Mouse (Mus musculus): ENCODE data around the gene Oat.

Oat gene

DNA sequence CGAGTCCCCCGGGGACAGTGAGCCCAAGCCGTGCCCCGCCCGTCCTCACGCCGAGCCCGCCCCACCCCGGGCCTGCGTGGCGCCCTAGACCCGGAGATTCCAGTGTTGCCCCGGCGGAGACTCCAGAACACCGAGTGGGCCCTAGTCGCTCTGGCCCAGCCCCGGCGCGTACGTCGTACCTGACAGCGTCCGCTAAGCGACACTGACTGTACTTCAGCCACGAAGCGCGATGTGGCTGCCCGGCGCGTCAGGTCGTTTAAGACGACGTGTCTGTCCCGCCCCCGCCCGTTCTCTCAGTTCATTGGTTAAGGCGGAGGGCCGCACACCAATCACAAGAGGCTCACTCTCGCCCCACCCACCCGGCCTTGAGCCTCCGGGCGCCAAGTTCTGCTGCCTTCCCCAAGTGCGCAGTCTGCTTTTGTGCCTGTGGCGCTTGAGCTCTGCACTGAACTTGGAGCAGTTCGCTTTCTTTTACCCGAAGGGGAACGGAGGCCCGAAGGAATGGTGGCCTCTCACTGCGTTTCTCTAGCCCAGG, at the start of gene Oat:
Gene Oat (minus strand): TSS at position 283 of the 535 bp plus-strand sequence.
- DNase-seq (ENCODE audit: low spot score in 2 of 2), result peak; percentile 95 to 96

GRCm38 (mm10) chr7:132624161-132624560, 48.0 kb upstream of the Oat start:
- DNase-seq (ENCODE audit: low spot score in 2 of 2), result no peak

DNA sequence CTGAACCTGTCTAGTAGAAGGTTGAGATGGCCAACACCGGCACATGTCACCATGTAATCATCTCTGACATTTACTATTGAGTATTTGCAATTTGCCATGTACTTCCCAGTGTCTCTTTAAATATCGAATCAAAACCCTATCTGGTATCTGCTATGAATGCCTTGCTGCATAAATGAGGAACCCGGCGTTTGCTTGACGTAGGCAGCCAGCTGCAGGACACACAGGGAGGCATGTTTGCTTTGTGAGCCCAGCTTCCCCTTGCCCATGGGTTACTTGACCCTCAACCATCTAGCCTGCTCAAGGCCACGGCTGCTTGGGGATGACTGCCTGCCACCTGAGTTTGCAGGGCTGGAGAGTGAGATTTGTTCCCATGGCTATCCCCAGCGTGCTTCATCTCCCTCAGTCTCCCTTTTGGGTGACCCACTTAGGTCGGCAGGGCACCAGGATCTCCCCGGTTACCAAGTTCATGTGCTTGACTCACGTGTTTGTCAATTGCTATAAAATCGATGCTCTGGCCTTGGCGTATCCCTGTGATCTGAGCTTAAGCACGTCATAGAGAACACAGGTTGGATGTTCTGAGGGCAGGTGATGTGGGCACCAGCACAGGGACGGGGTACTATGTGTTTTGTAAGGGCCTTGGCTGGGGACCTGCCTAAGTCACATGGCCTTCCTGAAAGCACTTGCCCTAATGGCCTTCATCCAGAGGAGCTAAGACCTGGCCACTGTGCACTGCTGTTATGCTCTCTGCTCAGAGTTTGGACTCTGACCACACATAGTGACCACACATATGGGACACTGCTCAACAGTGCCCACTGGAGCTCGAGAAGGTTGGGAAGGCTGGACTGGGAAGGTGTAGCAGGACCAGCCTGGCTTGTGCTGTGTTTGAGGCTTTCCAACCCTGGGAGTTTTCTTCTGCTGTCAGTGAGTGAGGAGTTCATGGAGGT, 44.0 kb upstream of the Oat start:
- DNase-seq (ENCODE audit: low spot score in 2 of 2), result no peak

GRCm38 (mm10) chr7:132619549-132619948, 43.4 kb upstream of the Oat start:
- DNase-seq (ENCODE audit: low spot score in 2 of 2), result no peak

- no peak for DNase-seq (ENCODE audit: low spot score in 2 of 2)
These were observed 40.9 kb upstream of the Oat start for GRCm38 (mm10) chr7:132617021-132617564.

DNA sequence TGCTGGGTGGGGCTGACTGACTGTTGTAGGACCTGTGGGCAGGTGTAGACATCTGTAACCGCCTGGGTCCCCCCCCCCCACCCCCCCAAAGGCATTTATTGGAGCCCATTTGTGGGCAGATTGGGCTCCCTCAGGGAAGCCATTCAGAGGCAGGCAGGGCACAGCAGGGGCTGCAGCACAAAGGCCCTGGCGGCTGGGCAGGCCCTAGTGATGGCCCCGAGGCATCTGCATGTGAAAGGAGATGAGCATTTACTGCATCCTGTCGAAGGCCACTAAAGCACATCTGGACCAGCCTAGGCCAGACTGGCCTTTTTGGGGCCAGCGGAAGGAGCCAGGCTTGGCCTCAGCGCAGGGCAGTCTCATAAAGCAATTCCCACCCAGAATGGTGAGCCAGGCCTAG, 40.2 kb upstream of the Oat start:
- no peak for DNase-seq (ENCODE audit: low spot score in 2 of 2)

DNA sequence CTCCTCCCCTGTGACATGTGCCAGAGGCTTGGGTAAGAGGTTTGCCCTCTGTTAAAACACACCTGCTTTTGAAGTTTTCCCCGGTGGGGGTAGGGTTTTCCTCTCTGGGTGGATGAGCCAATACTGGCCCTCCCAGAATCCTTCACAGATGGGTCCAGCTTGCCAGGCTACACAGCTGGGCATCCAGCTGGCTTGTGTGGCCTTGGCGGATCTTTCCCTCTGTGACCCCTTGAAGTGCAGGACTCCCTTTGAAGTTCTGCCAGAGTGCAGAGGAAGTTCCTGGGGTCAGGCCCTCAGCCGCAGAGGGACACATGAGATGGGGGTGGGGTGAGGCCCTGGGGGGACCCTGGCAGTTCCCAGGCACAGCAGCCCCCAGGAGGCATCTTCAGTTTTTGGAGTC, 39.1 kb upstream of the Oat start:
- no peak for DNase-seq (ENCODE audit: low spot score in 2 of 2)

- DNase-seq (ENCODE audit: low spot score in 2 of 2), result no peak
These were observed 35.3 kb upstream of the Oat start for GRCm38 (mm10) chr7:132611530-132611929.

- DNase-seq (ENCODE audit: low spot score in 2 of 2), result peak; percentile 76 to 86
These were observed 34.5 kb upstream of the Oat start, which contains the start of gene Lhpp for GRCm38 (mm10) chr7:132610468-132611318. Gene Lhpp, plus strand, starts transcription at chr7:132610638.

- DNase-seq (ENCODE audit: low spot score in 2 of 2), result no peak
These were observed 32.3 kb upstream of the Oat start for GRCm38 (mm10) chr7:132608316-132609020.

GRCm38 (mm10) chr7:132605689-132606088, 29.5 kb upstream of the Oat start:
- no peak for DNase-seq (ENCODE audit: low spot score in 2 of 2)

GRCm38 (mm10) chr7:132604720-132605119, 28.5 kb upstream of the Oat start:
- no peak for DNase-seq (ENCODE audit: low spot score in 2 of 2)

DNA sequence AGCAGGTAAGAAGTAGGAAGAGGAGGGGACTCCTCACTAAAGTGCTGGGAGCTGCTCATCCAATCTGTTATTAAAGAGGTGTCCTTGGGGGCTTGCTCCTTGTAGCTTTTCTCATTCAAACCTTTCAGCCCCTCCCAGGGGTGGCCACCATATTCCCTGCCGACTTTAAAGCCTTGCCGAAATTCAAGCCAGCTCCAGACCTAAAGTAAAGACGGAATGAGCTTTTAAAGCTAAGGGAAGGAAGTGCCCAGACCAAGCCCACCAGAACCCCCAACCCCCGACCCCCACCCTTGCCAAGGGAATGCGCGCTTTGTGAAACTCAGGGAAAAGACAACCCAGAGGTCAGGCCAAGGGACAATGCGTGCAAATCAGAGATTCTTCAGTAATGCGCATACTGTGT, 24.7 kb upstream of the Oat start:
- DNase-seq (ENCODE audit: low spot score in 2 of 2), result no peak

GRCm38 (mm10) chr7:132600026-132600425, 23.8 kb upstream of the Oat start:
- DNase-seq (ENCODE audit: low spot score in 2 of 2), result no peak

GRCm38 (mm10) chr7:132599071-132599975, 23.1 kb upstream of the Oat start, which contains the start of gene Nkx1-2:
Gene Nkx1-2, minus strand, starts transcription at chr7:132599637.
- DNase-seq (ENCODE audit: low spot score in 2 of 2), result no peak

- peak in 1 of 2 experiments; percentile 20 for DNase-seq (ENCODE audit: low spot score in 2 of 2)
These were observed 21.2 kb upstream of the Oat start for GRCm38 (mm10) chr7:132597251-132598041.

DNA sequence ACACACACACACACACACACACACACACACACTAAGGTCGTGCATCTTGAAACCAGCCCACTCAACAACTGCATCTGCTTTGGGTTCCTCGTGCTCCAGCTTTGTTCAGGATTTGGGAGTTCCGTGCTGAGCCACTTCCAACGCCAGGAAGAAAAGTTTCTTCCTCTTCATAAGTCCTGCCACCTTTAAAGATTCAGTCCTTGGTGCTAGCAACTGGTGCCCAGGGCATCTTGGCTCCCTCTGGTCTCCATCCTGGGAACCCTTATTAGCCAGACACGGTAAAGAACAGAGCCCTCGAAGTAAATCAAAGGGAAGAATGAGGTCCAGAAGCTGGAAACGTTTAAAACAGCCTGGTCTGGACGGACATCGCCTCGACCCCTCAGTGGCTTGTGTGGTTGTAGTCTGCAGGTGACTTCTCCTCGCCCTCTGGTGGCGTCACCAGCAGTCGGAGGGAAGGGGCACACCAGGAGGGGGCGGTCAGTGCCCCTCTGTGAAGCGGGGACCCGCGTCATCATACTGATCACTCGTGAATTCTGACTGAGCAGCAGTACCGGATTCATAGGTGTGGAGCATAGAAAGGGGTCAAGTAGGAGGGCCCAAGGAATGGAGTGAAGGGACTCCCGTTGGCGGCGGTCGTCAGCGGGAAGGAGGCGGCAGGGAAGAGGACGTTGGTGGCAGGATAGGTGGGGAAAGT, 20.5 kb upstream of the Oat start:
- no peak for DNase-seq (ENCODE audit: low spot score in 2 of 2)

- no peak for DNase-seq (ENCODE audit: low spot score in 2 of 2)
These were observed 19.6 kb upstream of the Oat start for GRCm38 (mm10) chr7:132595787-132596186.

GRCm38 (mm10) chr7:132594325-132594724, 18.1 kb upstream of the Oat start:
- DNase-seq (ENCODE audit: low spot score in 2 of 2), result no peak

Measured in spleen, postnatal 4 days (tissue).